ENCODE assay signal across 8 mouse cellular contexts in the genomic region with DNA sequence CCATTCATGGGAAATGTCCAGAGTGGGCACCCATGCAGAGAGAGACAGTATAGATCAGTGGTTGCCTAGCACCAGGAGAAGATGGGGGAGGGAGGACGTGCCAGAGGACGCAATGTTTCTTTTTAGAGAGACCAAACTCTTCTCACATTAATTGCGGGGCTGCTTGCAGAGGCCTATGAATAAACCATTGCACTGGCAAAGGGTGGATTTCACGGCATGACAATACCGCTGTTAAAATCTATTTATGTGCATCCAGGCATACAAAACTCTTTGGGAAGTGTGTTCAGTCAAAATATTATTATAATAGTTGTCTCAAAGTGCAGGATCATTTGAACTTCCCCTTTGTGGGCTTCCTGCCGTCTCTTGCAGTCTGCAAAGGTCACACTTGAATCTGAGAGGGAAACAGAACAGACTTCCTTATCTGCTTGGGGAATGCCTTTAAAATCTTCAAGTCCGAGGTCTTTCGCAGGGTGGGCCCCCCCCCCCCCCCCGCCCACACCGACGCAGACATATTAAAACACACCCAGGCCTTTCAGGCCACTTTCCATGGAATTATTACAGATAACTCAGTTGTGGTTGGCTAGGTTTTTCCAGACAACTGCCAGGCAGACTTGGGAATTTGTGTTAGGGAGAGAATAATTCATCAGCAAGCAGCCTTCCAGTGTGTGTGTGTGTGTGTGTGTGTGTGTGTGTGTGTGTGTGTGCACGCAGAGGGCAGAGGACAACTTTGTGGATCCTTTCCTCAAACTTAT.
DNase-seq lines count a peak whose midpoint lies in the region; ATAC-seq and TF ChIP-seq lines count a peak whose summit lies in the region.

No protein-coding gene starts in this region.

- H3K9ac ChIP-seq in lung, embryonic 16.5 days (ENCODE audit: low read length): peak overlapping the region; percentile 16; the same call in 1 of the 2 replicates
- no peak overlapping the region for H3K9ac ChIP-seq in intestine, embryonic 16.5 days (ENCODE audit: low read depth, low read length)

- peaks cover 36% of the 10 kb centered on the region for H3K4me1 ChIP-seq in lung, embryonic 16.5 days (replicated peaks; ENCODE audit: control insufficient read depth, insufficient read depth, low read length)
- peaks cover 3% of the 10 kb centered on the region; the same call in 1 of the 2 replicates for H3K4me1 ChIP-seq in lung, adult 2 months (ENCODE audit: control insufficient read depth, insufficient read depth, low read length)
- H3K4me1 ChIP-seq in intestine, embryonic 16.5 days (ENCODE audit: control insufficient read depth, insufficient read depth, low read length): peaks cover 13% of the 10 kb centered on the region

- H3K9me3 ChIP-seq in lung, embryonic 16.5 days (ENCODE audit: control insufficient read depth, low read length): peaks cover 6% of the 10 kb centered on the region
- no peaks in the 10 kb centered on the region for H3K9me3 ChIP-seq in intestine, embryonic 16.5 days (ENCODE audit: control insufficient read depth, low read length)

- no peaks in the 10 kb centered on the region for H3K36me3 ChIP-seq in lung, embryonic 16.5 days (ENCODE audit: control insufficient read depth, insufficient read depth, low read length)
- no peaks in the 10 kb centered on the region for H3K36me3 ChIP-seq in intestine, embryonic 16.5 days (ENCODE audit: control insufficient read depth, insufficient read depth, low read length)

- TF ChIP-seq POLR2A in lung, adult 2 months (IDR thresholded peaks at IDR 0.05; ENCODE audit: borderline replicate concordance, extremely low read depth, low read depth, low read length): no peak

- no peak overlapping the region for H3K4me2 ChIP-seq in lung, embryonic 16.5 days (ENCODE audit: low read depth, low read length)
- H3K4me2 ChIP-seq in intestine, embryonic 16.5 days (ENCODE audit: low read depth, low read length): no peak overlapping the region

- WGBS in lung, embryonic 16.5 days: 4% methylated on average over 12 of the region's 12 CpGs
- WGBS in lung, adult 2 months: 5% methylated on average over 12 of the region's 12 CpGs
- WGBS in intestine, embryonic 16.5 days: 9% methylated on average over 12 of the region's 12 CpGs

- H3K4me3 ChIP-seq in lung, embryonic 16.5 days (ENCODE audit: low read length): no peak overlapping the region
- no peak overlapping the region for H3K4me3 ChIP-seq in lung, adult 2 months (replicated peaks; ENCODE audit: extremely low read depth, low read depth, low read length)
- no peak overlapping the region for H3K4me3 ChIP-seq in intestine, embryonic 16.5 days (ENCODE audit: low read length)

- peak; percentile 68 for ATAC-seq in lung, embryonic 16.5 days (ENCODE audit: low read depth)
- ATAC-seq in intestine, embryonic 16.5 days: peak; percentile 50
- ATAC-seq in megakaryocyte-erythroid progenitor cell, adult 5-6 weeks (replicated peaks; ENCODE audit: low FRiP score, low TSS enrichment, poor library complexity, severe bottlenecking): no peak

- no peaks in the 10 kb centered on the region for H3K27me3 ChIP-seq in lung, embryonic 16.5 days (ENCODE audit: control insufficient read depth, insufficient read depth, low read depth, low read length)
- no peaks in the 10 kb centered on the region for H3K27me3 ChIP-seq in intestine, embryonic 16.5 days (replicated peaks; ENCODE audit: control insufficient read depth, insufficient read depth, low read length)

- no peak for TF ChIP-seq CTCF in lung, adult 2 months (IDR thresholded peaks at IDR 0.05; ENCODE audit: insufficient read depth, low read length)

- DNase-seq in lung, adult 2 months: no peak
- DNase-seq in heart, adult 18-20 months: peak; percentile 78 to 83
- peak; percentile 44 for DNase-seq in lung, postnatal 14 days
- peak; percentile 26 for DNase-seq in right cerebral cortex, postnatal 4 days
- DNase-seq in cerebellum, adult 8-10 months: no peak

- peak overlapping the region; percentile 89 for H3K27ac ChIP-seq in lung, embryonic 16.5 days (ENCODE audit: low read length)
- peak overlapping the region; percentile 52; the same call in 1 of the 2 replicates for H3K27ac ChIP-seq in intestine, embryonic 16.5 days (ENCODE audit: low read length)

Comparison
In these comparisons a context has a peak if more than half of its experiments do, and no peak if none do; other contexts are left out.
1. DNase-seq: peak in heart, adult 18-20 months (2 of 2), lung, postnatal 14 days (single experiment) and right cerebral cortex, postnatal 4 days (single experiment); none in lung, adult 2 months (single experiment) and cerebellum, adult 8-10 months (single experiment).